Mouse (Mus musculus) spleen, adult 2 months (tissue): Measurements from ENCODE around the gene Ccdc80.

Experiments used
- CTCF ChIP-seq: fragments of 200-500 bp; IDR thresholded peaks from 2 replicates; pipeline ENCODE4 v1.5.1; 2011; ENCODE audit warnings: mild to moderate bottlenecking, inconsistent platforms; ENCODE audit not compliant: insufficient read depth, insufficient read length, insufficient replicate concordance; ENCODE audit errors: extremely low read depth
- POLR2A ChIP-seq: fragments of 200-500 bp; IDR thresholded peaks from 2 replicates; pipeline ENCODE4 v1.6.1; 2011; ENCODE audit warnings: low read depth, low read length, inconsistent platforms

GRCm38 (mm10) chr16:45098186-45098885, 5.1 kb downstream of the Ccdc80 start:
- TF ChIP-seq POLR2A (no peak), CTCF (no peak)
